Mouse (Mus musculus) lung, postnatal 0 days (tissue): ENCODE results near the gene Zdhhc25.

ENCODE experiments used
- CTCF ChIP-seq: IDR thresholded peaks from 2 replicates; pipeline ENCODE4 v1.5.1; 2016; ENCODE audit warnings: antibody characterized with exemption, mild to moderate bottlenecking
- EP300 ChIP-seq: IDR thresholded peaks from 2 replicates; pipeline ENCODE4 v1.6.1; 2016; ENCODE audit warnings: antibody characterized with exemption, mild to moderate bottlenecking, control low read depth

DNA sequence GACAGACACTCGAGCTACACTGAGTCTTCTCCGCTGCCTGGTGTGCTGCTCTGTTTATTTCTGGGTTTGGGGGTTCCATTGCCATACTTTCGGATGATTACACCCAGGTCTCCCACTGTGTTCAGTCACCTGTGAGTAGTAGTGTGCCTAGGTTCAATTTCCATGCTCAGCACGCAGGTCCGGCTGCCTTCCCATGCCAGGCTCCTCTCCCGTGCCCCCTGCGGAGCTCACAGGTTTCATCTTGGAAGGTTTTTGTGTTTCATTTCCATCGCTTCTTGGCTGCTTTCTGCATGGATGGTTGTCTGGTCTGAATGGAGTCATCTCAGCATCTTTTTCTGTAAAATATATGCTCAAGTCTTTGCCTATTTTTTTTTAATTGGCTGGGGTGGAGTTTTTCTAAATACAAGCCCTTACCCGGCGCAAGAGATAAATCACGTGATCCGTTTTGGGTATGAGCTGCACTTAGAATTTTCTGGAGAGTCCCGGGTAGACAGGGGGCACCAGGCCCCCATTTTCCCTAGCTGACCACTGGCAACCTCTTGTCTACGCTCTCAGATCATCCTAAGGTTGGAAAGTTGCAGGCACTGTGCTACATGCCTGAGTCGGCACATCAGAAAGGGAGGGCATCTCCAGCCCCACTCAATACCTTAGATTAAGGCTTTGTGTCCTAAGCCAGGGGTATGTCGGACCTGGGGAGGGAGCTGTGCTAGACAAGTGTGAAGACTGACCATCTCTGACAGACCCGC, 4.7 kb downstream of the Zdhhc25 start:
- TF ChIP-seq CTCF, result no peak
- no peak for TF ChIP-seq EP300
